Mouse (Mus musculus): ENCODE measurements around the gene Chrd. TPM values are rescaled to one million over a fixed set of nuclear protein-coding genes. Genes with fewer than 3 reads are reported as not detected.

Gene Chrd
- total RNA-seq, 2 experiments from 2014 or later, result 14.8 to 17.1 TPM

Other genes starting within 250 kb of the Chrd start
- 10 to 100 TPM; 58.9 to 63.3 TPM for gene Eif2b5, start 234.3 kb upstream of the Chrd start, total RNA-seq (2021)
- 10 to 100 TPM; 55.7 to 59.5 TPM for gene Dvl3, start 216.1 kb upstream of the Chrd start, total RNA-seq (2021)
- 100 to 1,000 TPM; 336 to 352 TPM for gene Ap2m1, start 197.6 kb upstream of the Chrd start, total RNA-seq (2021)
- 10 to 100 TPM; 75.4 to 79.2 TPM for gene Abcf3, start 184.6 kb upstream of the Chrd start, total RNA-seq (2021)
- gene Vwa5b2, start 143.7 kb upstream of the Chrd start, total RNA-seq (2021), result 10 to 100 TPM in 1 of 2 experiments, 1 to 10 TPM in 1; 10.0 to 12.5 TPM
- gene Eef1akmt4, start 121.5 kb upstream of the Chrd start, total RNA-seq (2021), result 1 to 10 TPM; 6.8 to 7.0 TPM
- under 1 TPM in 1 of 2 experiments, not detected in 1; 0.37 TPM for gene Gm49333, start 121.5 kb upstream of the Chrd start, total RNA-seq (2021)
- 10 to 100 TPM; 15.9 to 17.6 TPM for gene Alg3, start 121.4 kb upstream of the Chrd start, total RNA-seq (2021)
- 10 to 100 TPM; 16.1 to 16.3 TPM for gene Camk2n2, start 111.8 kb upstream of the Chrd start, total RNA-seq (2021)
- gene Ece2, start 103.3 kb upstream of the Chrd start, total RNA-seq (2021), result 10 to 100 TPM; 11.4 to 14.9 TPM
- 100 to 1,000 TPM; 216 to 230 TPM for gene Psmd2, start 81.5 kb upstream of the Chrd start, total RNA-seq (2021)
- 100 to 1,000 TPM; 400 to 415 TPM for gene Eif4g1, start 64.8 kb upstream of the Chrd start, total RNA-seq (2021)
- 10 to 100 TPM; 14.4 to 15.4 TPM for gene Fam131a, start 39.9 kb upstream of the Chrd start, total RNA-seq (2021)
- gene Polr2h, start 15.5 kb upstream of the Chrd start, total RNA-seq (2021), result 10 to 100 TPM; 39.8 to 41.0 TPM
- gene Clcn2, start 15.4 kb upstream of the Chrd start, total RNA-seq (2021), result 10 to 100 TPM; 49.6 to 57.3 TPM
- 1 to 10 TPM; 3.8 to 5.0 TPM for gene Thpo, start 1.4 kb downstream of the Chrd start, total RNA-seq (2021)

Measured in adrenal gland, postnatal 4 days (tissue).